Mouse (Mus musculus) small intestine, adult 2 months (tissue): Measurements from ENCODE around the gene Arf5. TPM values are rescaled to one million over a fixed set of nuclear protein-coding genes. Genes with fewer than 3 reads are reported as not detected.

Experiments used
- H3K27ac ChIP-seq: fragments of 200-500 bp; 2 replicates; pipeline ENCODE4 v1.5.1; 2012; ENCODE audit warnings: low read depth, low read length, control low read depth, inconsistent platforms; ENCODE audit not compliant: insufficient read depth
- H3K27me3 ChIP-seq: fragments of 200-500 bp; 2 replicates; pipeline ENCODE4 v1.6.1; 2012; ENCODE audit warnings: mild to moderate bottlenecking, moderate library complexity, low read length, inconsistent platforms; ENCODE audit not compliant: control insufficient read depth, insufficient read depth
- H3K36me3 ChIP-seq: fragments of 200-500 bp; 2 replicates; pipeline ENCODE4 v1.6.1; 2012; ENCODE audit warnings: mild to moderate bottlenecking, low read length, control low read depth, inconsistent platforms; ENCODE audit not compliant: control insufficient read depth, insufficient read depth
- H3K4me1 ChIP-seq: fragments of 200-500 bp; 2 replicates; pipeline ENCODE4 v1.6.1; 2012; ENCODE audit warnings: low read length, inconsistent platforms, mixed read lengths; ENCODE audit not compliant: control insufficient read depth, insufficient read depth, insufficient read length
- H3K4me3 ChIP-seq: fragments of 200-500 bp; 2 replicates; pipeline ENCODE4 v1.5.1; 2012; ENCODE audit warnings: low read depth, mild to moderate bottlenecking, control low read depth, inconsistent platforms, low read length, moderate library complexity
- CTCF ChIP-seq: fragments of 200-500 bp; IDR thresholded peaks from 2 replicates; pipeline ENCODE4 v1.5.1; 2012; ENCODE audit warnings: low read depth, mild to moderate bottlenecking, control low read depth, inconsistent platforms, low read length, moderate library complexity, mixed read lengths; ENCODE audit not compliant: insufficient replicate concordance, insufficient read length; ENCODE audit errors: extremely low read depth
- POLR2A ChIP-seq: fragments of 200-500 bp; IDR thresholded peaks from 2 replicates; pipeline ENCODE4 v1.6.1; 2012; ENCODE audit warnings: low read depth, mild to moderate bottlenecking, control low read depth, inconsistent platforms, low read length, moderate library complexity
- WGBS: fragments of 180-500 bp; shearing (Covaris S2); methylation state at CpG from one replicate; pipeline ENCODE4 v1.1.7; 2018; 5-methylcytosine and 5-hydroxymethylcytosine counted together
- polyA plus RNA-seq: library from polyadenylated mRNA; depleted of rRNA; stranded (reverse); fragments of >200 nt; gene quantifications from 2 replicates; pipeline ENCODE4 v1.2.3, GENCODE M21; 2012; rRNA removed

Gene Arf5
- polyA plus RNA-seq, 1 experiment = 1,346 TPM

DNA sequence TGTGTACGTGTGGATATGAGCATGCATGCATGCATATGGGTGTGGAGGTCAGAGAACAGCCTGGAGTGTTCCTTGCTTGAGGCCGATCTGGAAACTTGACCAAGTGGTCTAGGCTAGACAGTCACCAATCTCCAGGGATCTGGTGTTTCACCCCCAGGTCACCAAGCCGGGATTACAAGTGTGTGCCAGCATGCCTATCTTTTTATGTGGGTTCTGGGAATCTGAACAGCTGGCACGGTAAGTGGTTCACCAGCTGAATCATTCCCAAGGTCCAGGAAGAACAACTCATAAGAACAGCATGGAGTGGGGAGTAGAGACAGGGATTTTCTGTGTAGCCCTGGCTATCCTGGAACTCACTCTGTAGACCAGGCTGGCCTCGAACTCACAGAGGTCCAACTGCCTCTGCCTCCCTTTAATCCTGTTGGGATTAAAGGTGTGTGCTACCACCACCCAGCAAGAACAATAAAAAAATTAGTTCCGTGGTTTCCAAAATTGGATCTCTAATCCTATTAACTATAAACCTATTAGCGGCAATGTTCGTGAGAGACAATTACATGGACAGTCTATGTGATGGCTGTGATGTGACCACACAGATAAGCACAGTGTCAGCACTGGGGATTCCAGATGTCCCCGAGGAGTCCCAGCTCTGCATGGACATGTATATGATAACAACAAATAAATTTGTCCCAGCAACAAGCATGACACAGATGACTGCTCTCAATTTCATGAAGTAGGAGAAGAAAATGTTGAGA, 48.1 kb downstream of the Arf5 start:
- H3K27me3 ChIP-seq = no peaks in the 10 kb centered on the region
- 86% methylated on average over 9 of the region's 9 CpGs for WGBS
- no peak for TF ChIP-seq CTCF
- TF ChIP-seq POLR2A = no peak
- no peaks in the 10 kb centered on the region; the same call in 1 of the 2 replicates for H3K4me1 ChIP-seq
- H3K27ac ChIP-seq = no peak overlapping the region
- H3K4me3 ChIP-seq = no peak overlapping the region
- H3K36me3 ChIP-seq = no peaks in the 10 kb centered on the region

DNA sequence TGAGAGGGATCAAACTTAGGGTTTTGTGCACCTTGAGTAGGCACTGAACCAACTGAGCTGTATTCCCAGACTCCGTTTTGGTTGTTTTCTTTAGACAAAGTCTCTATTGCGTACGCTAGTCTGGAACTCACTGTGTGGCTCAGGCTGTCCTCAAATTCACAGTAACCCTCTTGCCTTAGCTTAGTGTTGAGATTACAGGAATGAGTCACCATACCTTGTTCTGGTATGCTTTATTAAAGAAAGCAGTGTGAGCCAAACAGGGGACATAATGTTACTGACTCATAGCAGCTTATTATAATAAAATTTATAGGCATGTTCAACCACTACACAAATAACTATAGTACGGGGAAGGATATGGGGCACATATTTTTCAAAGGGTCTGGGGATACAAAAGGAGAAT, 50.9 kb downstream of the Arf5 start:
- no peak for TF ChIP-seq POLR2A
- TF ChIP-seq CTCF = no peak
- Histone ChIP-seq H3K4me3 (no peak overlapping the region), H3K36me3 (no peaks in the 10 kb centered on the region), H3K27me3 (no peaks in the 10 kb centered on the region), H3K4me1 (no peaks in the 10 kb centered on the region; the same call in 1 of the 2 replicates), H3K27ac (no peak overlapping the region)
- 84% methylated on average over 4 of the region's 4 CpGs for WGBS

DNA sequence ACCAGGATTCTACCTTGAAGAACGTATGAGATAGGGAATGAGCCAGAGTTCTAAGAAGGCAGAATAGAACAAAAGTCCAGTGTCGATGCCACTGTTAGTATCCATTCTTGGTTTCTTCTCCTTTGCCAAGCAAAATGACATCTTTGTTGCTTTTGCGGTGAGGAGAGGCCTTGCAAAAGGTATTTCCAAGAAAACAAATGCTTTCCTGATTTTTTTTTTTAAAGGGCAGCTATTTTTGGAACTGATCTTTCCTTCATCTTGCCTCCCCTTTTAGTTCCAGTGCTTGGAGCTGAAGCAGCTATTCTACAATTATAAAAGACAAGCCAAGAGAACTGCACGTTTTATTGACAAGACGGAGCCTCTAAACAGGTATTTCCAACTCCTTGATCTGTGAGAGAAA, 51.5 kb downstream of the Arf5 start, which contains the start of gene Snd1:
Snd1 (plus strand) TSS at position 301 of the 400 bp plus-strand sequence.
- WGBS = 86% methylated on average over 5 of the region's 5 CpGs
- Histone ChIP-seq H3K4me1 (no peaks in the 10 kb centered on the region; the same call in 1 of the 2 replicates), H3K27ac (no peak within 1 kb of the TSS)

More for the DNA sequence above, 51.5 kb downstream of the Arf5 start, which contains the start of gene Snd1:
- no peak for TF ChIP-seq POLR2A
- no peak for TF ChIP-seq CTCF
- Histone ChIP-seq H3K27me3 (no peaks in the 10 kb centered on the region), H3K36me3 (no peaks in the 10 kb centered on the region), H3K4me3 (no peak within 1 kb of the TSS)

Other genes starting within 250 kb of the Arf5 start
- 2.1 and 3.1 TPM in 2 replicates for gene Zfp800, start 25.6 kb upstream of the Arf5 start, polyA plus RNA-seq
- 0.41 TPM in 1 of 2 replicates, not detected in the other for gene Fscn3, start 4.2 kb downstream of the Arf5 start, polyA plus RNA-seq
- gene Gcc1, start 4.8 kb downstream of the Arf5 start, polyA plus RNA-seq = 5.6 and 6.3 TPM in 2 replicates
- gene Pax4, start 25.8 kb downstream of the Arf5 start, polyA plus RNA-seq = 0.39 and 0.69 TPM in 2 replicates
- 61.7 and 77.7 TPM in 2 replicates for gene Snd1, start 51.6 kb downstream of the Arf5 start, polyA plus RNA-seq